Mouse (Mus musculus) olfactory bulb, adult 2 months (tissue): Measurements from ENCODE around the gene Sf3b3.

ENCODE experiments used
- CTCF ChIP-seq: fragments of 200-500 bp; IDR thresholded peaks from 2 replicates; pipeline ENCODE4 v1.5.1; 2012; ENCODE audit warnings: low read depth, mild to moderate bottlenecking, low read length, moderate library complexity; ENCODE audit not compliant: insufficient read depth
- POLR2A ChIP-seq: fragments of 200-500 bp; IDR thresholded peaks from 2 replicates; pipeline ENCODE4 v1.6.1; 2012; ENCODE audit warnings: mild to moderate bottlenecking, low read depth, low read length, moderate library complexity; ENCODE audit not compliant: insufficient read depth

GRCm38 (mm10) chr8:110883824-110884223, 37.2 kb upstream of the Sf3b3 start:
- TF ChIP-seq POLR2A: no peak
- no peak for TF ChIP-seq CTCF
